Mouse (Mus musculus): ENCODE measurements at regions not wholly inside any gene's neighbourhood (a gene's known extent, or its start where the extent isn't known, plus 50 kb on each side); places are given as distances from the start of the nearest gene placed in this dataset.

DNA sequence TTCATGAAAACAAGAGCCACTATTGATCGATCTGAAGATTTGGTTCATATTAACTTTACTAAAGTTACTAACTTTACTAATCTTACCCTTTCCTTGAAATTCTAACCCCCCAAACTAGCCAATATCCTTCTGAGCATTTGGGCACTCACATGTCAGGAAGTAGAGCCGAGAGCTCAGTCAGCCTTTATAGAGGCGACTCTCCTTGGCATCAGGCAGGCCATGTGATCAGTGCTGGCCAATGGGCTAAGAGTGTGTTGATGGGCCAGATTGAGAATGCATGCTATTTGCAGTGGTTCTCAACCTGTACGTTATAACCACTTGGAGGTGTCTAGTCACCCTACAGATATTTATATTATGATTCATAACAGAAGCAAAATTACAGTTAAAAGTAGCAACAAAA, 69.6 kb upstream of the Slc35b4 start:
- no peak for DNase-seq

DNA sequence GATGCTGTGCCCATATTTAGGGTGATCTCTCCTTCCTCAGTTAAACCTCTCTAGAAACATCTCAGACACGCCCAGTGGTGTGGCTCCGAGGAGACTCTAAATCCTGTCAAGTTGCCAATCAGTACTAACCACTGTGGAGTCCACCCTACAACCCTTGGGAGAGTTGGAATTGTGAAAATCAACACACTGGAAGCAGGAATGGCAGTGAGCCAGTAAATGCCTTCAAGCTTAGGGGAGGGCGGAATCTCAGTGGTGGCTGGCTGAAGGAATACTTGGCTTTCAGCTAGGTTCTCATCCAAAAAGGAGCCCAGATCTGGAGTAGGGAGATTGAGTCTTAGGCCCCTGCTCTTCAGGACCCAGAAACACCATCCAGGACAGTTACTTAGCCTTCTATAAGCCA, 66.1 kb upstream of the Slc35b4 start:
- no peak for DNase-seq

GRCm38 (mm10) chr6:34242486-34242885, 65.6 kb upstream of the Slc35b4 start:
- DNase-seq, result no peak

DNA sequence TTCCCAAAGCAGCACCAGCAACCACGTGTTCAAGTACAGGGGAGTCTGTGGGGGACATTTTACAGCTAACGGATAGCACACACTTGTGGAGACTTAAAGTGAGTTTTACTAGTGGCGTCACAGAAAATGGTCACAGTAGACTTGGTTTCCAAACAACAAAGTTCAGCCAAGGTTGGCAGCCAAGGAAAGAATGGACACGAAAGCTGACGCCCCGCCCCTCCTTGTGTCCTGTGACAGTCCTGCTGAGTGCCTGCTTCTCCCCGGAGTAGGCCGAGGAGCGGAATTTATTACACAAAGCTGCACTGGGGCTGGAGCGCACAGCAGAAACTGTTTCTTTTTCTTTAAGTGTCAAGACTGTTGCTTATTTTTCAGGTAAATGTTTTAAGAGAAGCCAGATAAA, 58.2 kb upstream of the Slc35b4 start:
- DNase-seq, result no peak

GRCm38 (mm10) chr6:34234443-34235020, 57.6 kb upstream of the Slc35b4 start:
- DNase-seq, result no peak

GRCm38 (mm10) chr6:34230768-34231381, 54.0 kb upstream of the Slc35b4 start:
- peak; percentile 60 for DNase-seq

GRCm38 (mm10) chr6:34227131-34227530, 50.2 kb upstream of the Slc35b4 start:
- DNase-seq, result no peak
